8 mouse cellular contexts compared by ENCODE assay signal in genomic region chr2:166656630-166657029, GRCm38 (mm10). TPM values are rescaled to one million over a fixed set of nuclear protein-coding genes. Genes with fewer than 3 reads are reported as not detected.
DNase-seq lines count a peak whose midpoint lies in the region; ATAC-seq and TF ChIP-seq lines count a peak whose summit lies in the region.

No protein-coding gene starts in this region.

- no peak for ATAC-seq in lung, embryonic 14.5 days (ENCODE audit: insufficient read depth)
- ATAC-seq in embryonic facial prominence, embryonic 15.5 days (ENCODE audit: insufficient number of reproducible peaks, low FRiP score, low TSS enrichment, low read depth), result no peak
- ATAC-seq in liver, embryonic 15.5 days (ENCODE audit: insufficient read depth), result no peak

- peak; percentile 39 for DNase-seq in lung, embryonic 14.5 days
- DNase-seq in lung, adult 18-20 months, result no peak
- no peak for DNase-seq in right cerebral cortex, postnatal 10 days (ENCODE audit: low spot score in 2 of 2)
- DNase-seq in layer of hippocampus, postnatal 36 days, result no peak
- DNase-seq in cerebellum, adult 9-10 months, result no peak

- H3K4me1 ChIP-seq in lung, embryonic 14.5 days (ENCODE audit: insufficient read depth), result no peaks in the 10 kb centered on the region
- H3K4me1 ChIP-seq in embryonic facial prominence, embryonic 15.5 days, result peaks cover 24% of the 10 kb centered on the region
- H3K4me1 ChIP-seq in liver, embryonic 15.5 days (replicated peaks), result peaks cover 65% of the 10 kb centered on the region
- H3K4me1 ChIP-seq in small intestine, adult 2 months (ENCODE audit: control insufficient read depth, insufficient read depth, insufficient read length, low read length), result peaks cover 28% of the 10 kb centered on the region

- TF ChIP-seq POLR2A in small intestine, adult 2 months (IDR thresholded peaks at IDR 0.05; ENCODE audit: low read depth, low read length), result no peak

- H3K36me3 ChIP-seq in lung, embryonic 14.5 days (ENCODE audit: insufficient read depth), result no peaks in the 10 kb centered on the region
- no peaks in the 10 kb centered on the region for H3K36me3 ChIP-seq in embryonic facial prominence, embryonic 15.5 days
- H3K36me3 ChIP-seq in liver, embryonic 15.5 days (replicated peaks), result no peaks in the 10 kb centered on the region
- no peaks in the 10 kb centered on the region for H3K36me3 ChIP-seq in small intestine, adult 2 months (ENCODE audit: control insufficient read depth, insufficient read depth, low read length)

- H3K9ac ChIP-seq in lung, embryonic 14.5 days, result no peak overlapping the region
- H3K9ac ChIP-seq in embryonic facial prominence, embryonic 15.5 days, result no peak overlapping the region
- no peak overlapping the region for H3K9ac ChIP-seq in liver, embryonic 15.5 days

- no peaks in the 10 kb centered on the region for H3K9me3 ChIP-seq in lung, embryonic 14.5 days (ENCODE audit: low read depth, low read length)
- H3K9me3 ChIP-seq in embryonic facial prominence, embryonic 15.5 days (replicated peaks), result no peaks in the 10 kb centered on the region
- no peaks in the 10 kb centered on the region for H3K9me3 ChIP-seq in liver, embryonic 15.5 days (replicated peaks)

- WGBS in lung, embryonic 14.5 days, result 59% methylated on average over 4 of the region's 4 CpGs
- WGBS in embryonic facial prominence, embryonic 15.5 days, result 75% methylated on average over 4 of the region's 4 CpGs
- WGBS in liver, embryonic 15.5 days (ENCODE audit: insufficient replicate concordance), result 16% methylated on average over 4 of the region's 4 CpGs
- WGBS in small intestine, adult 2 months, result 82% methylated on average over 4 of the region's 4 CpGs

- no peaks in the 10 kb centered on the region for H3K27me3 ChIP-seq in lung, embryonic 14.5 days (ENCODE audit: insufficient read depth, low read length)
- H3K27me3 ChIP-seq in embryonic facial prominence, embryonic 15.5 days, result no peaks in the 10 kb centered on the region
- no peaks in the 10 kb centered on the region for H3K27me3 ChIP-seq in liver, embryonic 15.5 days
- H3K27me3 ChIP-seq in small intestine, adult 2 months (ENCODE audit: control insufficient read depth, insufficient read depth, low read length), result no peaks in the 10 kb centered on the region

- TF ChIP-seq CTCF in lung, embryonic 14.5 days (IDR thresholded peaks at IDR 0.05; ENCODE audit: low read depth), result no peak
- TF ChIP-seq CTCF in small intestine, adult 2 months (IDR thresholded peaks at IDR 0.05; ENCODE audit: extremely low read depth, insufficient read length, insufficient replicate concordance, low read depth, low read length), result no peak

- no peak overlapping the region for H3K4me2 ChIP-seq in lung, embryonic 14.5 days
- no peak overlapping the region for H3K4me2 ChIP-seq in embryonic facial prominence, embryonic 15.5 days (replicated peaks)
- H3K4me2 ChIP-seq in liver, embryonic 15.5 days, result 0 out of 2 replicates have a peak overlapping the region, but pooled peaks have one; percentile 4

- peak overlapping the region; percentile 12; the same call in 1 of the 2 replicates for H3K27ac ChIP-seq in lung, embryonic 14.5 days (ENCODE audit: low read depth)
- H3K27ac ChIP-seq in embryonic facial prominence, embryonic 15.5 days (replicated peaks), result 0 out of 2 replicates have a peak overlapping the region, but pooled peaks have one; percentile 44
- H3K27ac ChIP-seq in liver, embryonic 15.5 days (replicated peaks), result 0 out of 2 replicates have a peak overlapping the region, but pooled peaks have one; percentile 39
- H3K27ac ChIP-seq in small intestine, adult 2 months (ENCODE audit: insufficient read depth, low read depth, low read length), result peak overlapping the region; percentile 53; the same call in 1 of the 2 replicates

- no peak overlapping the region for H3K4me3 ChIP-seq in lung, embryonic 14.5 days (ENCODE audit: low read depth, low read length)
- no peak overlapping the region for H3K4me3 ChIP-seq in embryonic facial prominence, embryonic 15.5 days (replicated peaks)
- no peak overlapping the region for H3K4me3 ChIP-seq in liver, embryonic 15.5 days (replicated peaks)
- H3K4me3 ChIP-seq in small intestine, adult 2 months (ENCODE audit: low read depth, low read length), result no peak overlapping the region

RNA-seq across cellular contexts. Expression of gene Prex1, which starts 57.0 kb away (rescaled TPM):
- 12.9 and 13.8 TPM in 2 replicates for polyA plus RNA-seq in lung, embryonic 14.5 days (2014; fragmentation: Nextera tagmentation; extraction: Ambion mirVana)
- 25.5 and 28.0 TPM in 2 replicates for polyA plus RNA-seq in embryonic facial prominence, embryonic 15.5 days (2015; fragmentation: Nextera tagmentation; extraction: Ambion mirVana)
- polyA plus RNA-seq in liver, embryonic 15.5 days (2015; fragmentation: Nextera tagmentation; extraction: Ambion mirVana), result 13.7 TPM in 2 replicates
- 15.8 and 20.1 TPM in 2 replicates for polyA plus RNA-seq in small intestine, adult 2 months (2012; rRNA removed)
- total RNA-seq in layer of hippocampus, postnatal 36 days (2021), result 10 to 100 TPM; 71.0 to 74.9 TPM
